Mouse (Mus musculus): ENCODE measurements around the gene Sfrp5. TPM values are rescaled to one million over a fixed set of nuclear protein-coding genes. Genes with fewer than 3 reads are reported as not detected.
A peak's percentile ranks its signal among the peaks of the same experiment; 100 is the strongest.

Sfrp5 gene
- polyA plus RNA-seq, 1 experiment from 2014 or later: 0.12 TPM

GRCm38 (mm10) chr19:42198026-42198425, 4.0 kb downstream of the Sfrp5 start:
- no peak overlapping the region for H3K9ac ChIP-seq
- no peak overlapping the region for H3K27ac ChIP-seq (replicated peaks)
- H3K9me3 ChIP-seq (replicated peaks): no peaks in the 10 kb centered on the region
- WGBS (ENCODE audit: insufficient replicate concordance): 54% methylated on average over 11 of the region's 11 CpGs
- H3K4me1 ChIP-seq (replicated peaks): no peaks in the 10 kb centered on the region
- H3K4me2 ChIP-seq: no peak overlapping the region
- peaks cover 56% of the 10 kb centered on the region for H3K27me3 ChIP-seq
- ATAC-seq (ENCODE audit: insufficient read depth): no peak
- no peaks in the 10 kb centered on the region for H3K36me3 ChIP-seq (replicated peaks)
- no peak overlapping the region for H3K4me3 ChIP-seq (replicated peaks)

DNA sequence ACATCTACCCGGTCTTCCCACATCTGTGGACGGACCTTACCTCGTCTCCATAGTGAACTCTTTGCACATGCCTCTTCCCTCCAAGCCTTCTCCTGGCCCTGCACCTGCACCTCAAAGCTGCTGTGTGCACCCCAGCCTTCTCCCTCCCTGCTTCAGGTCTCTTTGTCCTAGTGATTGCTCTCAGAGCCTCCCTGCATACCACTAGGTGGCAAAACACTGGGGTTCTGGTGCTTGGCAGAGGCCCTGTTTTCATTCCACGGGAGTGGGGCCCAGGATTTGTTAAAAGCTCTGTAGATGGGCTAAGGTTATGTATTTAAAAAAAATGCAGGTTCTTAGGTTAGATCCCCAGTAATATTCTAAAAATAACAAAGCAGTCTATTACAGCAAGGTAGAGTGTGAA, 5.0 kb downstream of the Sfrp5 start:
- Histone ChIP-seq H3K4me1 (replicated peaks) (no peaks in the 10 kb centered on the region), H3K27me3 (peaks cover 46% of the 10 kb centered on the region), H3K9me3 (replicated peaks) (no peaks in the 10 kb centered on the region), H3K27ac (replicated peaks) (no peak overlapping the region), H3K4me2 (no peak overlapping the region), H3K4me3 (replicated peaks) (no peak overlapping the region), H3K9ac (no peak overlapping the region), H3K36me3 (replicated peaks) (peaks cover 8% of the 10 kb centered on the region)
- WGBS (ENCODE audit: insufficient replicate concordance): 37% methylated on average over 4 of the region's 4 CpGs
- ATAC-seq (ENCODE audit: insufficient read depth): no peak

DNA sequence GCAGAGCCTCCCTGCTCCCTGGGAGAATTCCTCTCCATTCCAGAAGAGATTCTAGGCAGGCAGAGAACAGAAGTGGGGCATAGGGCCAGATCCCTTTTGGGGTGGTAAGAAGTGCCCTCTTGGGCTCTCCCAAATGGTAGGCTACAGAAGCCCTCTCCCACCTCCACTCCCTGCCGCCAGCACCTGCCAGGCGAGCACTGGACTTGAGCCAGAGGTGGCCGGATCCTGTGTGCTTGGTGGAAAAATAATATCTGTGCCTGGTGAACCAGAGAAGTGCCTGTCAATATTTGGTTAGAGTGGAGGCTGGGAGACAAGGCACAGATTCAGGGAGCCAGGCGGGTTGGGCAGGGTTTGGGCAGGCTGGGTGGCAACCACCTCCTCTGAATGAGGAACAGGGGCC, 5.7 kb downstream of the Sfrp5 start:
- Histone ChIP-seq H3K9ac (no peak overlapping the region), H3K27me3 (peaks cover 39% of the 10 kb centered on the region), H3K9me3 (replicated peaks) (no peaks in the 10 kb centered on the region), H3K4me3 (replicated peaks) (no peak overlapping the region), H3K4me2 (no peak overlapping the region), H3K36me3 (replicated peaks) (peaks cover 15% of the 10 kb centered on the region), H3K4me1 (replicated peaks) (no peaks in the 10 kb centered on the region), H3K27ac (replicated peaks) (no peak overlapping the region)
- ATAC-seq (ENCODE audit: insufficient read depth): no peak
- WGBS (ENCODE audit: insufficient replicate concordance): 48% methylated on average over 4 of the region's 4 CpGs

DNA sequence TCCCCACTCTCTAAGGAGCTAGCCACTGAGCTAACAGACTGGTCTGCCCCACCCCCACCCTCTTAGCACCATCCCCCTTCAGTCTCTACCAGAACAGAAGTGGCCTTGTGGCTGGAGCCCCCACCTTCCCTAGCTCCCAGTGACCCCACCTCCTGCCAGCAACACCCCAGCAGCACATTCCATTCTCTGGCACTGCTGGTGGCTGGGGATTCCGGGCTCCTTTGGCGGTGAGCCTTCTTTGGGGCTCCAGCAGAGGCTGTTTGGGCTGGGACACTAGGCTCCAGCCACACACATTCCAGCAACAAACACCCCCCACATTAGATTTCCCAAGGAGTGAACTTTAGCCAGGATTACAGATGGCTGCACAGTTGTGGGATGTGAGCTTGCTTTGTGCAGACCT, 8.7 kb downstream of the Sfrp5 start:
- 72% methylated on average over 2 of the region's 2 CpGs for WGBS (ENCODE audit: insufficient replicate concordance)
- no peak overlapping the region for H3K4me3 ChIP-seq (replicated peaks)

GRCm38 (mm10) chr19:42190494-42190893, 11.6 kb downstream of the Sfrp5 start:
- no peak; the same call in 1 of the 2 replicates for ATAC-seq (ENCODE audit: insufficient read depth)
- no peak overlapping the region for H3K27ac ChIP-seq (replicated peaks)
- no peaks in the 10 kb centered on the region for H3K27me3 ChIP-seq
- H3K9me3 ChIP-seq (replicated peaks): no peaks in the 10 kb centered on the region
- H3K4me2 ChIP-seq: no peak overlapping the region
- H3K36me3 ChIP-seq (replicated peaks): peaks cover 33% of the 10 kb centered on the region
- no peak overlapping the region for H3K4me3 ChIP-seq (replicated peaks)
- WGBS (ENCODE audit: insufficient replicate concordance): 29% methylated on average over 5 of the region's 5 CpGs
- no peak overlapping the region for H3K9ac ChIP-seq
- H3K4me1 ChIP-seq (replicated peaks): no peaks in the 10 kb centered on the region

More for the DNA sequence above, 8.7 kb downstream of the Sfrp5 start:
- H3K4me2 ChIP-seq: no peak overlapping the region
- no peak overlapping the region for H3K27ac ChIP-seq (replicated peaks)
- peaks cover 9% of the 10 kb centered on the region for H3K27me3 ChIP-seq
- H3K9me3 ChIP-seq (replicated peaks): no peaks in the 10 kb centered on the region
- H3K4me1 ChIP-seq (replicated peaks): no peaks in the 10 kb centered on the region
- H3K9ac ChIP-seq: no peak overlapping the region
- peaks cover 26% of the 10 kb centered on the region for H3K36me3 ChIP-seq (replicated peaks)
- no peak for ATAC-seq (ENCODE audit: insufficient read depth)

GRCm38 (mm10) chr19:42189735-42190134, 12.3 kb downstream of the Sfrp5 start:
- Histone ChIP-seq H3K9me3 (replicated peaks) (no peaks in the 10 kb centered on the region), H3K4me3 (replicated peaks) (no peak overlapping the region), H3K36me3 (replicated peaks) (peaks cover 40% of the 10 kb centered on the region), H3K27ac (replicated peaks) (no peak overlapping the region), H3K27me3 (no peaks in the 10 kb centered on the region), H3K9ac (no peak overlapping the region), H3K4me1 (replicated peaks) (no peaks in the 10 kb centered on the region), H3K4me2 (no peak overlapping the region)
- ATAC-seq (ENCODE audit: insufficient read depth): no peak
- 68% methylated on average over 4 of the region's 4 CpGs for WGBS (ENCODE audit: insufficient replicate concordance)

DNA sequence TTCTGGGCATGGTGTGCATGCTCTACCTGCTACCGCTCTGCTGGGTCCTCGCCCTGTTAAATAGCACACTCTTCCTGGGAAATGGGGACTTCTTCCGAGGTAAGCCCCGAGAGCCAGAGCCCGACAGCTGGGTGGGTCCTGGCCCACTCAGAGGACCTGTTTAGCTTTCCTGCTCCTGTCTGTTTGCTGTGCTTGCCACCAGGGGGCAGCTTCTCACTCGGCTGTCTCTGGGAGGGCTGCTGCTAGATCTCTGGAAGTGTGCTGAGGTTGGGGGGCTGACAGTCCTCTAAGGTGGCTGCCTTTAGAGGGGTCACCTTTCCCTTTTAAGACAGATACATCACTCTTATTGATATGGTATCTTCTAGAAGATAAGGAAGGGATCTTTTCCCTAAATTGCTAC, 19.4 kb downstream of the Sfrp5 start:
- WGBS (ENCODE audit: insufficient replicate concordance): 68% methylated on average over 6 of the region's 6 CpGs
- H3K36me3 ChIP-seq (replicated peaks): peaks cover 71% of the 10 kb centered on the region

DNA sequence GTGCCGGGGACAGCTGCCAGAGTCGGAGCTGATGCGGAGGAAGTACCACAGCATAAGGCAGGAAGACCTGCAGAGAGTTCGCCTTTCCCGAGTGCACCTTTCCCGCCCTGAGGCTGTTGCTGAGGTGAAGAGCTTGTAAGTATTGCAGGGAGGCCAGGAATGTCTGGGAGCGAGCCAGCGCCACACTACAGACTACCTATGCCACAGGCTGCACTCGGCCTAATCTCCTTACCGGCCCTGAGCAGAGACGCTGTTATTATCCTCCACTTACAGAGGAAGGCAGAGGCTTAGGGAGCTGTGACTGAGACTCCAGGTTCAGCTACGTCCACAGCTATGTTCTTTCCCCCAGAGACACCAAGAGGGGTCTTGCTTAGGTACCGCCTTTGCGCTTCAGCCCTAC, 22.7 kb downstream of the Sfrp5 start:
- no peak overlapping the region for H3K9ac ChIP-seq
- H3K36me3 ChIP-seq (replicated peaks): peaks cover 55% of the 10 kb centered on the region
- no peak overlapping the region for H3K4me3 ChIP-seq (replicated peaks)
- ATAC-seq (ENCODE audit: insufficient read depth): no peak
- no peaks in the 10 kb centered on the region for H3K9me3 ChIP-seq (replicated peaks)
- peaks cover 22% of the 10 kb centered on the region for H3K4me1 ChIP-seq (replicated peaks)
- H3K27ac ChIP-seq (replicated peaks): no peak overlapping the region
- 90% methylated on average over 14 of the region's 14 CpGs for WGBS (ENCODE audit: insufficient replicate concordance)
- H3K27me3 ChIP-seq: no peaks in the 10 kb centered on the region
- no peak overlapping the region for H3K4me2 ChIP-seq

More for the DNA sequence above, 19.4 kb downstream of the Sfrp5 start:
- Histone ChIP-seq H3K9me3 (replicated peaks) (no peaks in the 10 kb centered on the region), H3K4me1 (replicated peaks) (peaks cover 3% of the 10 kb centered on the region), H3K9ac (no peak overlapping the region), H3K4me2 (no peak overlapping the region), H3K27me3 (no peaks in the 10 kb centered on the region), H3K27ac (replicated peaks) (no peak overlapping the region), H3K4me3 (replicated peaks) (no peak overlapping the region)
- ATAC-seq (ENCODE audit: insufficient read depth): no peak

DNA sequence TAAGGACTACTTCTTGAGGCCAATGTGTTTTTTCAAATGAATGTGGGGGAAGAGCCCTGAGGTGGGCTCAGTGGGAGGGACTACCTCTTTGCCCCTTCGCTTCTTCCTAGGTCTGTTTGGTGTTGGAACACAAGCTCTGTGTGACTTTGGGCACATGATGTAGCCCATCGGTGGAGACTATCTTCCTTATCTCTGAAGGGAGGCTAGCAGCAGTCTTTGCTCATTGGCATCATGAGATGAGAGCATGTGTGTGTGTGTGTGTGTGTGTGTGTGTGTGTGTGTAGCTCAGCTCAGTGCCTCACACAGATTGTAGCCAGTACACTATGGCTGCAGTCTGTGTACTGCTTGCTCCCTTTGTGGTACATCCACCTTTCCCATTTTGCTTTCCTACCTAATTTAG, 24.6 kb downstream of the Sfrp5 start:
- H3K4me1 ChIP-seq (replicated peaks): peaks cover 29% of the 10 kb centered on the region
- H3K36me3 ChIP-seq (replicated peaks): peaks cover 36% of the 10 kb centered on the region
- H3K9ac ChIP-seq: 0 out of 2 replicates have a peak overlapping the region, but pooled peaks have one; percentile 4
- H3K4me2 ChIP-seq: peak overlapping the region; percentile 19
- ATAC-seq (ENCODE audit: insufficient read depth): peak; percentile 55
- 19% methylated on average over 2 of the region's 2 CpGs for WGBS (ENCODE audit: insufficient replicate concordance)
- H3K27ac ChIP-seq (replicated peaks): peak overlapping the region; percentile 24
- H3K27me3 ChIP-seq: no peaks in the 10 kb centered on the region
- H3K4me3 ChIP-seq (replicated peaks): no peak overlapping the region
- no peaks in the 10 kb centered on the region for H3K9me3 ChIP-seq (replicated peaks)

DNA sequence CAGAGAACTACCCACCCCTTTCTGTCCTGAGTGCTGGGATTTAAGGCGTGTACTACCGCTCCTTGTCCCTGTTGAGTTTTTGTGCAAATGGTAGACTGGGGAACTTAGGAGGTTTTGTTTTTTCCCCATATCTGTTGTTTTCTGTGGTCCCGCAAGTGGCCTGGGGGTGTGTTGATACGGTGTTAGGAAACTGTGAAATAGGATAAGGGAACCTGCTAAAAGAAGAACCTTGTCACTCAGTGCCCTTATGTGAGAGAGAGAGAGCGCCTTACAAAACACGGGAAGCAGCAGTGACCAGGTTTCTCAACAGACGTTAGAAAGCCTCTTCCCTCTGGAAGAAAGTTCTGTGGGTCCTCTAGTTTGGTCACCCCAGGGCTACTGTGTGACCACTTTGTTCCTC, 25.2 kb downstream of the Sfrp5 start:
- H3K27me3 ChIP-seq: no peaks in the 10 kb centered on the region
- H3K9me3 ChIP-seq (replicated peaks): no peaks in the 10 kb centered on the region
- H3K4me1 ChIP-seq (replicated peaks): peaks cover 32% of the 10 kb centered on the region
- H3K4me3 ChIP-seq (replicated peaks): no peak overlapping the region
- peak overlapping the region; percentile 19 for H3K4me2 ChIP-seq
- peaks cover 30% of the 10 kb centered on the region for H3K36me3 ChIP-seq (replicated peaks)
- peak overlapping the region; percentile 24 for H3K27ac ChIP-seq (replicated peaks)
- WGBS (ENCODE audit: insufficient replicate concordance): 20% methylated on average over 7 of the region's 7 CpGs
- no peak overlapping the region for H3K9ac ChIP-seq
- peak; percentile 73; the same call in 1 of the 2 replicates for ATAC-seq (ENCODE audit: insufficient read depth)

DNA sequence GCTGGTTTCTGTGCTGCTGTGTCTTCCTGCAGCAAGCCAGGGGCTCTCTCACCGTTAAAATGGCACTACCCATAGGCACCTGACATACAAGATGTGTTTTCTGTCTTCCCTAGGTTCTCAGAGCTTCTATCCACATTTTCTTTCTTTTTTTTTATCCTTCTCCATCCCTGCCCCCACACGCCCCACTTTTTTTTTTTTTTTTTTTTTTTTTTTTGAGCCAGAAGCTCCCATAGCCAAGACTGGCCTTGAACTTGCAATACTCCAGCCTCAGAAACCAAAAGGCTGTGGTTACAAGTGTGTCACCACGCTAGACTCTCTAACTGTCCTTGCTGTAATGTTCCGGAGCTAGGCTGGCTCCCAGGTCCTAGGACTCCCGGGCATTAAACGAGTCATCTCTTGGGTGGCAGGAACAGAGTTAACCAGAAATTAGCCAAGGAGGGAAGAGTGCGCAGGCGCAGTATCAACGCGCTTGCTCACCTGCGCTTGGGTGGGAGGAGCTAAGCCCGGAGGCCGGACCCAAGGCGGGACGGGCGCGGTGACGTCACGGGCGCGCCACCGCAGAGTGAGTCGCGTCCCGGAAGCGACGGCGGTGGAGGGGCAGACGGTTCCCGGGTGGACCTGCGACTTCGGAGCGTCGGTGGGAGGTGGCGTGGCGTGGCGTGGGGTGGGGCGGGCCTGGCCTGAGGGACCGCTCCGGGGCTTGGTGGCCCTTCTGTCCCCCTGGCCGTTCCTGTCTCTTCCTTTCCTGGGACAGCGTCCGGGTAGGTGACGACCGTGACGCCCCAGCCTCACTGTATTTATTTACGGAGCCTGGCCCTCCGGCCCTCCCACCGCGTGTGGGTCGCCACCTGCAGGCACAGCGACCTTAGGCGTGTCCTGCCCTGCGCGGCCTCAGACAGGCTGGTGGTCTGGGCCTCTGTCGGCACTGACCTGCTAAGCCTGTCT, 31.8 kb downstream of the Sfrp5 start:
- peak overlapping the region; percentile 92 for H3K4me3 ChIP-seq (replicated peaks)
- no peaks in the 10 kb centered on the region for H3K36me3 ChIP-seq (replicated peaks)
- H3K27me3 ChIP-seq: peaks cover 32% of the 10 kb centered on the region
- 1% methylated on average over 56 of the region's 56 CpGs for WGBS (ENCODE audit: insufficient replicate concordance)
- peaks cover 46% of the 10 kb centered on the region for H3K4me1 ChIP-seq (replicated peaks)
- H3K27ac ChIP-seq (replicated peaks): peak overlapping the region; percentile 79
- no peaks in the 10 kb centered on the region for H3K9me3 ChIP-seq (replicated peaks)
- H3K9ac ChIP-seq: peak overlapping the region; percentile 89
- ATAC-seq (ENCODE audit: insufficient read depth): peak; percentile 91
- H3K4me2 ChIP-seq: peak overlapping the region; percentile 90
